Mouse (Mus musculus) thymus, adult 2 months (tissue): ENCODE measurements around the gene Slc27a4.

Source experiments
- CTCF ChIP-seq: fragments of 200-500 bp; IDR thresholded peaks from 2 replicates; pipeline ENCODE4 v1.5.1; 2012; ENCODE audit warnings: mild to moderate bottlenecking, control low read depth, low read length, moderate library complexity, borderline replicate concordance; ENCODE audit not compliant: control insufficient read depth, poor library complexity, insufficient read depth; ENCODE audit errors: extremely low read depth
- POLR2A ChIP-seq: fragments of 200-500 bp; IDR thresholded peaks from 2 replicates; pipeline ENCODE4 v1.6.1; 2012; ENCODE audit warnings: mild to moderate bottlenecking, low read length, control low read depth, moderate library complexity; ENCODE audit not compliant: control insufficient read depth, poor library complexity, insufficient read depth; ENCODE audit errors: extremely low read depth

- TF ChIP-seq CTCF (no peak), POLR2A (no peak)
Observed at GRCm38 (mm10) chr2:29855585-29856210, 53.3 kb downstream of the Slc27a4 start.
